Mouse (Mus musculus) MEL (cell line): ENCODE results near the gene Gjc3.

Source experiments
- BHLHE40 ChIP-seq: IDR thresholded peaks from 2 replicates; pipeline ENCODE4 v1.6.1; 2012; ENCODE audit warnings: low read depth, mild to moderate bottlenecking, inconsistent platforms, low read length, improper control_type of control experiment, borderline replicate concordance
- CHD2 ChIP-seq: IDR thresholded peaks from 2 replicates; pipeline ENCODE4 v1.6.1; 2011; ENCODE audit warnings: low read length, improper control_type of control experiment
- CTCF ChIP-seq, 3 experiments: IDR thresholded peaks in 2 of 3; conservative IDR thresholded peaks in 1 of 3; 2 replicates each; pipeline ENCODE4 v1.5.1; 2011 to 2012; ENCODE audit warnings: low read length in 3 of 3, low read depth in 2 of 3, mild to moderate bottlenecking in 2 of 3, improper control_type of control experiment in 1 of 3, inconsistent platforms in 1 of 3, mixed read lengths in 1 of 3, moderate library complexity in 1 of 3; ENCODE audit not compliant: control insufficient read depth in 1 of 3, insufficient read depth in 1 of 3, poor library complexity in 1 of 3, severe bottlenecking in 1 of 3
- EP300 ChIP-seq, 2 experiments: IDR thresholded peaks; 2 replicates each; pipeline ENCODE4 v1.6.1; 2011; ENCODE audit warnings: improper control_type of control experiment in 2 of 2, low read length in 2 of 2, low read depth in 1 of 2, mild to moderate bottlenecking in 1 of 2
- GABPA ChIP-seq: IDR thresholded peaks from 2 replicates; pipeline ENCODE4 v1.6.1; 2012; ENCODE audit warnings: low read depth, mild to moderate bottlenecking, inconsistent platforms, low read length, improper control_type of control experiment, moderate library complexity
- HCFC1 ChIP-seq: IDR thresholded peaks from 2 replicates; pipeline ENCODE4 v1.6.1; 2012; ENCODE audit warnings: low read depth, mild to moderate bottlenecking, inconsistent platforms, low read length, improper control_type of control experiment, moderate library complexity
- MEF2A ChIP-seq: IDR thresholded peaks from 2 replicates; pipeline ENCODE4 v1.6.1; 2014; ENCODE audit warnings: low read depth, mild to moderate bottlenecking, inconsistent platforms, low read length, improper control_type of control experiment; ENCODE audit not compliant: poor library complexity, insufficient replicate concordance, severe bottlenecking; ENCODE audit errors: extremely low read depth
- MYB ChIP-seq: IDR thresholded peaks from 2 replicates; pipeline ENCODE4 v1.6.1; 2011; ENCODE audit warnings: mild to moderate bottlenecking, low read depth, low read length, improper control_type of control experiment
- POLR2A ChIP-seq, 2 experiments: IDR thresholded peaks; 2 replicates each; pipeline ENCODE4 v1.6.1; 2011 to 2012; ENCODE audit warnings: low read length in 2 of 2, mild to moderate bottlenecking in 2 of 2, control low read depth in 1 of 2, improper control_type of control experiment in 1 of 2, low read depth in 1 of 2, moderate library complexity in 1 of 2; ENCODE audit not compliant: control insufficient read depth in 1 of 2, insufficient read depth in 1 of 2, poor library complexity in 1 of 2
- POLR2AphosphoS2 ChIP-seq: IDR thresholded peaks from 2 replicates; pipeline ENCODE4 v1.6.1; 2011; ENCODE audit warnings: low read length, improper control_type of control experiment
- SIN3A ChIP-seq: IDR thresholded peaks from 2 replicates; pipeline ENCODE4 v1.6.1; 2012; ENCODE audit warnings: low read length, improper control_type of control experiment, inconsistent platforms
- TAL1 ChIP-seq: IDR thresholded peaks from 2 replicates; pipeline ENCODE4 v1.6.1; 2012; ENCODE audit warnings: mild to moderate bottlenecking, inconsistent platforms, low read length, moderate library complexity, mixed read lengths
- USF2 ChIP-seq, 2 experiments: IDR thresholded peaks; 2 replicates each; pipeline ENCODE4 v1.6.1; 2011 to 2012; ENCODE audit warnings: improper control_type of control experiment in 2 of 2, low read length in 2 of 2, borderline replicate concordance in 1 of 2, inconsistent platforms in 1 of 2, low read depth in 1 of 2, mild to moderate bottlenecking in 1 of 2; ENCODE audit not compliant: insufficient read depth in 1 of 2
- ZNF384 ChIP-seq: IDR thresholded peaks from 2 replicates; pipeline ENCODE4 v1.6.1; 2012; ENCODE audit warnings: low read depth, mild to moderate bottlenecking, inconsistent platforms, low read length, improper control_type of control experiment

DNA sequence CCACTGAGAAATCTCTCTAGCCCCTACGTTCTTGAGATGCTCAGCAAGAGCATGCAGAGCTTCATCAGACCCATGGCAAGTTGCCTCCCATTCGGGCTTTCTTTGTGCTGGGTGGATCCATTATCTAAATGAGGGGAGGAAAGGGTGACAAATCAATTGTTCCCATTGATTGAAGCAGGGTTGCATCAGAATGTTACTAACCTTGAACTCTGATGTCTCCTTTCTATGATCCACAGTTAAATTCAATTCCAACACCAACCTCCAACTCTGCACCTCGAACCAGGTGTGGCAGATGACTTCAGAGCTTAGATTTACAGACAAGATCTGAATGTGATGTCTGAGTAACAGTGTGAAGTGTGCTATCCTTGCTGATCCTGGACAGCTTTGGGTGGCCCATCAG lies 11.8 kb upstream of the Gjc3 start:
- TF ChIP-seq GABPA (no peak), CTCF (IDR thresholded peaks at IDR 0.05 in 2 of 3, conservative IDR thresholded peaks at IDR 0.05 in 1 of 3; ENCODE audit: control insufficient read depth in 1 of 3, insufficient read depth in 1 of 3, low read depth in 2 of 3, low read length in 3 of 3, poor library complexity in 1 of 3, severe bottlenecking in 1 of 3) (no peak), EP300 (IDR thresholded peaks at IDR 0.05; ENCODE audit: low read depth in 1 of 2, low read length in 2 of 2) (no peak), MEF2A (no peak), USF2 (IDR thresholded peaks at IDR 0.05; ENCODE audit: borderline replicate concordance in 1 of 2, insufficient read depth in 1 of 2, low read depth in 1 of 2, low read length in 2 of 2) (no peak), HCFC1 (no peak), ZNF384 (no peak), TAL1 (no peak), POLR2AphosphoS2 (no peak), POLR2A (IDR thresholded peaks at IDR 0.05; ENCODE audit: control insufficient read depth in 1 of 2, insufficient read depth in 1 of 2, low read depth in 1 of 2, low read length in 2 of 2, poor library complexity in 1 of 2) (no peak), MYB (no peak), CHD2 (no peak), BHLHE40 (no peak), SIN3A (no peak)
